Mouse (Mus musculus): ENCODE data around the gene Akap7. TPM values are rescaled to one million over a fixed set of nuclear protein-coding genes. Genes with fewer than 3 reads are reported as not detected.
A peak's percentile ranks its signal among the peaks of the same experiment; 100 is the strongest.

Akap7 gene
- total RNA-seq, 2 experiments from 2014 or later: 18.3 to 25.6 TPM

GRCm38 (mm10) chr10:25271756-25272155 lies 35.9 kb downstream of the Akap7 start:
- intact Hi-C loops (cut with DNase I): loop anchor here (10.0 kb wide), 1 partner anchor 143 kb away; no protein-coding TSS in a partner anchor
- peak overlapping the region; percentile 63 for H3K27ac ChIP-seq
- DNase-seq: no peak
- TF ChIP-seq CTCF (IDR thresholded peaks at IDR 0.05): no peak
- no peak overlapping the region for H3K4me3 ChIP-seq

- intact Hi-C loops (cut with DNase I): loop anchor here (10.0 kb wide), 1 partner anchor 144 kb away; no protein-coding TSS in a partner anchor
- Histone ChIP-seq H3K27ac (peak overlapping the region; percentile 63; the same call in 1 of the 2 replicates), H3K4me3 (no peak overlapping the region)
- no peak for TF ChIP-seq CTCF (IDR thresholded peaks at IDR 0.05)
- no peak for DNase-seq
These were observed 36.5 kb downstream of the Akap7 start for GRCm38 (mm10) chr10:25271207-25271606.

- TF ChIP-seq CTCF (IDR thresholded peaks at IDR 0.05): peak; percentile 68
- Histone ChIP-seq H3K4me3 (peak overlapping the region; percentile 39), H3K27ac (peak overlapping the region; percentile 61; the same call in 1 of the 2 replicates)
- DNase-seq: no peak
- intact Hi-C loops (cut with DNase I): loop anchor here (1.0 to 10.0 kb wide), 3 partner anchors 89 to 876 kb away; partner anchors contain the start of gene Epb41l2
These were observed 39.0 kb downstream of the Akap7 start for GRCm38 (mm10) chr10:25268476-25269351.

- intact Hi-C loops (cut with DNase I): loop anchor here (10.0 kb wide), 1 partner anchor 884 kb away; no protein-coding TSS in a partner anchor
- H3K4me3 ChIP-seq: no peak overlapping the region
- no peak overlapping the region for H3K27ac ChIP-seq
- no peak for TF ChIP-seq CTCF (IDR thresholded peaks at IDR 0.05)
- no peak for DNase-seq
These were observed 46.5 kb downstream of the Akap7 start for GRCm38 (mm10) chr10:25261176-25261575.

GRCm38 (mm10) chr10:25260724-25261123 lies 46.9 kb downstream of the Akap7 start:
- DNase-seq: no peak
- no peak overlapping the region for H3K27ac ChIP-seq
- intact Hi-C loops (cut with DNase I): loop anchor here (10.0 kb wide), 1 partner anchor 884 kb away; no protein-coding TSS in a partner anchor
- no peak overlapping the region for H3K4me3 ChIP-seq
- TF ChIP-seq CTCF (IDR thresholded peaks at IDR 0.05): no peak

- no peak overlapping the region for H3K27ac ChIP-seq
- intact Hi-C loops (cut with DNase I): no loop called here
- TF ChIP-seq CTCF (IDR thresholded peaks at IDR 0.05): no peak
- no peak for DNase-seq
- no peak overlapping the region for H3K4me3 ChIP-seq
These were observed 49.5 kb downstream of the Akap7 start for GRCm38 (mm10) chr10:25258171-25258570.

- no peak for TF ChIP-seq CTCF (IDR thresholded peaks at IDR 0.05)
- H3K27ac ChIP-seq: no peak overlapping the region
- intact Hi-C loops (cut with DNase I): no loop called here
- DNase-seq: no peak
- H3K4me3 ChIP-seq: no peak overlapping the region
These were observed 50.2 kb downstream of the Akap7 start for GRCm38 (mm10) chr10:25257466-25257865.

GRCm38 (mm10) chr10:25253474-25253873 lies 54.2 kb downstream of the Akap7 start:
- no peak for TF ChIP-seq CTCF (IDR thresholded peaks at IDR 0.05)
- DNase-seq: no peak
- Histone ChIP-seq H3K27ac (no peak overlapping the region), H3K4me3 (no peak overlapping the region)
- intact Hi-C loops (cut with DNase I): no loop called here

- no peak for DNase-seq
- intact Hi-C loops (cut with DNase I): no loop called here
- Histone ChIP-seq H3K27ac (no peak overlapping the region), H3K4me3 (no peak overlapping the region)
- no peak for TF ChIP-seq CTCF (IDR thresholded peaks at IDR 0.05)
These were observed 54.7 kb downstream of the Akap7 start for GRCm38 (mm10) chr10:25253006-25253405.

- Histone ChIP-seq H3K27ac (no peak overlapping the region), H3K4me3 (no peak overlapping the region)
- intact Hi-C loops (cut with DNase I): no loop called here
- peak; percentile 94; the same call in 1 of the 2 replicates for TF ChIP-seq CTCF (IDR thresholded peaks at IDR 0.05)
- peak; percentile 66 for DNase-seq
These were observed 57.6 kb downstream of the Akap7 start for GRCm38 (mm10) chr10:25250108-25250507.

GRCm38 (mm10) chr10:25246173-25246572 lies 61.5 kb downstream of the Akap7 start:
- TF ChIP-seq CTCF (IDR thresholded peaks at IDR 0.05): peak; percentile 42
- no peak for DNase-seq
- intact Hi-C loops (cut with DNase I): no loop called here
- H3K4me3 ChIP-seq: no peak overlapping the region
- H3K27ac ChIP-seq: no peak overlapping the region

GRCm38 (mm10) chr10:25239156-25239555 lies 68.5 kb downstream of the Akap7 start:
- intact Hi-C loops (cut with DNase I): no loop called here
- DNase-seq: peak; percentile 33
- Histone ChIP-seq H3K4me3 (no peak overlapping the region), H3K27ac (no peak overlapping the region)
- TF ChIP-seq CTCF (IDR thresholded peaks at IDR 0.05): peak; percentile 63

- DNase-seq: no peak
- H3K4me3 ChIP-seq: no peak overlapping the region
- intact Hi-C loops (cut with DNase I): no loop called here
- no peak overlapping the region for H3K27ac ChIP-seq
- TF ChIP-seq CTCF (IDR thresholded peaks at IDR 0.05): no peak
These were observed 73.6 kb downstream of the Akap7 start for GRCm38 (mm10) chr10:25234080-25234479.
